Mouse (Mus musculus): ENCODE measurements around the gene Adam4. TPM values are rescaled to one million over a fixed set of nuclear protein-coding genes. Genes with fewer than 3 reads are reported as not detected.

Gene Adam4
- 110 TPM for polyA plus RNA-seq (2014; fragmentation: Illumina TruSeq; extraction: RNeasy Lipid Tissue Mini Kit (QIAGEN cat#74804); ENCODE audit: low read depth, low replicate concordance)

DNA sequence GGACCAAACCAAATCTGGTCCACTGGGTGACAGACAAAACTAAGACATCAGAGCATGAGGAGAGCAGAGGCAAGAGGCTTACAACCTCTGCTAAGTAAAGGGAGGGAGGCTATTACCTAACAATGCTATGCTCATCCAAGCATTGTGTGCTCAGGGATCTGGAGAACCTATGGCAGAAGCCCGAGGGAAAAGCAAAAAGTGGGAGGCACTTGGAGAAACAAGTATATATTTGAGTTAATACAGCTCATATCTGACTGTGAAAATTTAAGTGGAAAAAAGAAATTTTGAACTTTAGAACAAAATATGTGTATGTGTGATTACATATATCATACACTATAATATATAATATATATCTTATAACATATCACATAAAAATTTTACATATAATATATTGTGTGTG lies at the start of gene Adam4:
Gene Adam4 (minus strand): TSS at position 101 of the 400 bp plus-strand sequence.

DNA sequence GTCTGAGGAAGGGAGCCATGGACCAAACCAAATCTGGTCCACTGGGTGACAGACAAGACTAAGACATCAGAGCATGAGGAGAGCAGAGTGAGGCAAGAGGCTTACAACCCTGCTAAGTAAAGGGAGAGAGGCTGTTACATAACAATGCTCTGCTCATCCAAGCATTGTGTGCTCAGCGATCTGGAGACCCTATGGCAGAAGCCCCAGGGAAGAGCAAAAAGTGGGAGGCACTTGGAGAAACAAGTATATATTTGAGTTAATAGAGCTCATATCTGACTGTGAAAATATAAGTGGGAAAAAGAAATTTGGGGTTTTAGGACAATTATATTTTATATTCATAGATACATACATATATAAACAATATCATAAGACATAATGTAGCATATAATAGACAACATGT lies 42.4 kb downstream of the Adam4 start, which contains the start of gene Gm4787:
Gene Gm4787 (minus strand): TSS at position 101 of the 400 bp plus-strand sequence.

Other genes starting within 250 kb of the Adam4 start
- gene Slc8a3, start 88.8 kb downstream of the Adam4 start, polyA plus RNA-seq (2014; fragmentation: Illumina TruSeq; extraction: RNeasy Lipid Tissue Mini Kit (QIAGEN cat#74804); ENCODE audit: low read depth, low replicate concordance) = 0.06 TPM
- 393 TPM for gene Gm4787, start 42.5 kb downstream of the Adam4 start, polyA plus RNA-seq (2014; fragmentation: Illumina TruSeq; extraction: RNeasy Lipid Tissue Mini Kit (QIAGEN cat#74804); ENCODE audit: low read depth, low replicate concordance)
- gene Cox16, start 63.2 kb upstream of the Adam4 start, polyA plus RNA-seq (2014; fragmentation: Illumina TruSeq; extraction: RNeasy Lipid Tissue Mini Kit (QIAGEN cat#74804); ENCODE audit: low read depth, low replicate concordance) = 256 TPM
- 10.8 TPM for gene Gm20498, start 111.0 kb upstream of the Adam4 start, polyA plus RNA-seq (2014; fragmentation: Illumina TruSeq; extraction: RNeasy Lipid Tissue Mini Kit (QIAGEN cat#74804); ENCODE audit: low read depth, low replicate concordance)
- 73.0 TPM for gene Synj2bp, start 111.0 kb upstream of the Adam4 start, polyA plus RNA-seq (2014; fragmentation: Illumina TruSeq; extraction: RNeasy Lipid Tissue Mini Kit (QIAGEN cat#74804); ENCODE audit: low read depth, low replicate concordance)
- gene Adam21, start 146.5 kb upstream of the Adam4 start, polyA plus RNA-seq (2014; fragmentation: Illumina TruSeq; extraction: RNeasy Lipid Tissue Mini Kit (QIAGEN cat#74804); ENCODE audit: low read depth, low replicate concordance) = 55.0 TPM
- 57.3 TPM for gene Med6, start 173.1 kb upstream of the Adam4 start, polyA plus RNA-seq (2014; fragmentation: Illumina TruSeq; extraction: RNeasy Lipid Tissue Mini Kit (QIAGEN cat#74804); ENCODE audit: low read depth, low replicate concordance)
- gene Ttc9, start 209.3 kb upstream of the Adam4 start, polyA plus RNA-seq (2014; fragmentation: Illumina TruSeq; extraction: RNeasy Lipid Tissue Mini Kit (QIAGEN cat#74804); ENCODE audit: low read depth, low replicate concordance) = 16.9 TPM

Data from testis, adult 10 weeks (tissue).